Mouse (Mus musculus) intestine, embryonic 14.5 days (tissue): ENCODE results near the gene Medag. TPM values are rescaled to one million over a fixed set of nuclear protein-coding genes. Genes with fewer than 3 reads are reported as not detected.

Experiments used
- ATAC-seq: fragments of 200-750 bp; cut with Nextera tagmentation; replicated peaks from 2 replicates; pipeline ENCODE4 v1.8.0; 2017; ENCODE audit warnings: low read depth, moderate number of reproducible peaks, moderate TSS enrichment, moderate library complexity; ENCODE audit not compliant: low FRiP score, low TSS enrichment
- DNase-seq: peaks from one replicate; pipeline ENCODE4 v3.0.0-alpha.2; 2018; ENCODE audit warnings: low spot score
- H3K27ac ChIP-seq: fragments of 300-500 bp; sonication (generic); 2 replicates; pipeline ENCODE4 v1.5.1; 2014; ENCODE audit warnings: low read depth, mild to moderate bottlenecking, control low read depth
- H3K27me3 ChIP-seq: fragments of 300-500 bp; sonication (generic); replicated peaks from 2 replicates; pipeline ENCODE4 v1.6.1; 2014; ENCODE audit warnings: low read length, control low read depth; ENCODE audit not compliant: control insufficient read depth, insufficient read depth
- H3K36me3 ChIP-seq: fragments of 300-500 bp; sonication (generic); 2 replicates; pipeline ENCODE4 v1.6.1; 2014; ENCODE audit warnings: low read length, control low read depth; ENCODE audit not compliant: control insufficient read depth, insufficient read depth
- H3K4me1 ChIP-seq: fragments of 300-500 bp; sonication (generic); replicated peaks from 2 replicates; pipeline ENCODE4 v1.6.1; 2014; ENCODE audit warnings: low read length, control low read depth, mixed read lengths; ENCODE audit not compliant: control insufficient read depth, insufficient read depth
- H3K4me2 ChIP-seq: fragments of 300-500 bp; sonication (generic); 2 replicates; pipeline ENCODE4 v1.6.1; 2014; ENCODE audit warnings: low read length
- H3K4me3 ChIP-seq: fragments of 300-500 bp; sonication (generic); 2 replicates; pipeline ENCODE4 v1.5.1; 2014; ENCODE audit warnings: low read depth, low read length, control low read depth, mixed read lengths
- H3K9ac ChIP-seq: fragments of 300-500 bp; sonication (generic); 2 replicates; pipeline ENCODE4 v1.6.1; 2014; ENCODE audit warnings: mild to moderate bottlenecking, low read length
- H3K9me3 ChIP-seq: fragments of 300-500 bp; sonication (generic); 2 replicates; pipeline ENCODE4 v1.6.1; 2016; ENCODE audit warnings: low read length, control low read depth; ENCODE audit not compliant: control insufficient read depth
- WGBS: fragments of 180-500 bp; shearing (Covaris S2); extraction: QIAGEN DNeasy Blood & Tissue Kit; methylation state at CpG from one replicate; pipeline ENCODE4 v1.1.7; 2014; 5-methylcytosine and 5-hydroxymethylcytosine counted together
- polyA plus RNA-seq: library from polyadenylated mRNA; unstranded; fragments of >200 nt; fragmentation: Nextera tagmentation; extraction: Ambion mirVana; gene quantifications from 2 replicates; pipeline ENCODE4 v1.2.1, GENCODE M21; 2014

Gene Medag
- polyA plus RNA-seq, 1 experiment from 2014 or later, result 2.2 TPM

DNA sequence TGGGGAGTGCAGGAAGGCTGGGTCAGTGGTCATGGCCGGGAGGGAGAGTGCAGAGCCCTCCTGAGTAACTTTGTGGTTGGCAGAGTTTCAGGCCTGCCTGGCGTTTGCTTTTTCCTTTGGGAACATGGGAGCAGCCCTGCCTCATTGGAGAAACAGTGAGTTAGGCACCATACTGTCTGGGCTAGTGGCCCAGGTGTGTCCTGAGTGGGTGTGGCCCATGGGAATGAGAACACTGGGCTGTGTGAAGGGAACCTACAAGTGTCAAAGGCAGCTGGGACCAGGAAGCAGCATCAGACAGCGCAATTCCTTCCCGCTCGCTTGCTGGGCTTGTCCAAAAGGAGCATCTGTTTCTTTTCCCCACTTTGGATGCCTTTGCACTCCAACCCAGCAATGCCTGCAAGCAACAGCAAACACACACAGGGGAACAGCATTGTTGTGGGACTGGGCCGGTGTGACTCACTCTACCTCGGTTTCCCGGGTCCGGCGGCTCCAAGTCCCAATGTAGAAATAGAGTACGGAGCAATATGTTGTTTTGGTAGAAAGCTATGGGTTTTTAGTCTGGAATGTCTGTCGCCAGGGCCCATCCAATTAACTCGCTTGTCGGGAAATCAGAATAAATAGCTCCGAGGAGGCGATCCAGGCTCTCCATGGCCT, 32.3 kb upstream of the Medag start:
- H3K9ac ChIP-seq, result no peak overlapping the region
- H3K9me3 ChIP-seq, result no peaks in the 10 kb centered on the region
- ATAC-seq (no peak), DNase-seq (no peak)
- no peak overlapping the region for H3K4me2 ChIP-seq
- H3K27ac ChIP-seq, result no peak overlapping the region; the same call in 1 of the 2 replicates
- H3K36me3 ChIP-seq, result no peaks in the 10 kb centered on the region
- whole genome bisulfite sequencing, result 82% methylated on average over 16 of the region's 16 CpGs
- H3K4me1 ChIP-seq, result peaks cover 33% of the 10 kb centered on the region
- H3K27me3 ChIP-seq, result no peaks in the 10 kb centered on the region
- no peak overlapping the region for H3K4me3 ChIP-seq

- H3K4me3 ChIP-seq, result no peak overlapping the region
- H3K27me3 ChIP-seq, result no peaks in the 10 kb centered on the region
- 96% methylated on average over 8 of the region's 8 CpGs for WGBS
- H3K9me3 ChIP-seq, result no peaks in the 10 kb centered on the region
- H3K4me2 ChIP-seq, result no peak overlapping the region
- DNase-seq (no peak), ATAC-seq (no peak)
- H3K9ac ChIP-seq, result no peak overlapping the region
- no peak overlapping the region for H3K27ac ChIP-seq
- peaks cover 33% of the 10 kb centered on the region for H3K4me1 ChIP-seq
- no peaks in the 10 kb centered on the region for H3K36me3 ChIP-seq
These were observed 31.7 kb upstream of the Medag start for GRCm38 (mm10) chr5:149379861-149380260.

GRCm38 (mm10) chr5:149380388-149380916, 31.1 kb upstream of the Medag start:
- H3K27ac ChIP-seq, result no peak overlapping the region
- no peaks in the 10 kb centered on the region for H3K27me3 ChIP-seq
- no peak overlapping the region for H3K9ac ChIP-seq
- ATAC-seq (no peak), DNase-seq (no peak)
- H3K4me3 ChIP-seq, result no peak overlapping the region
- H3K36me3 ChIP-seq, result no peaks in the 10 kb centered on the region
- H3K4me2 ChIP-seq, result no peak overlapping the region
- WGBS, result 49% methylated on average over 8 of the region's 8 CpGs
- H3K4me1 ChIP-seq, result peaks cover 33% of the 10 kb centered on the region
- H3K9me3 ChIP-seq, result no peaks in the 10 kb centered on the region

DNA sequence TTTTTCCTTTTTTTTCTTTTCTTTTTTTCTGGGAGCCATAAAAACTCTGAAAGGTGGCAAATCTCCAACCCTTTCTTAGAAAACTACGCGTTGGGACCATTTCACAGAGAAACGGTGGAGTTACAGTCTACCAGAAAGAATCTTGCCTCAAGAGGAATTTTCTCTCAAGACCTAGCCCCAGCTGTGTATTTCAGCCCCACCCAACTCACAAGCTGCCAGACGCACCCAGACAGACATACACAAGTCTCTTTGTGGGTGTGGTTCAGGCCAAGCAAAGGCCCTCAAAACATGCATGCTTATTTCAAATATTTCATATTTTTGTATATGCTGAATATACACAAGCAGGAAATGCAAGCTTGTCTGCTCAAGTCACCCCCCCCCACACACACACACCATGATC, 29.6 kb upstream of the Medag start:
- no peaks in the 10 kb centered on the region for H3K9me3 ChIP-seq
- H3K9ac ChIP-seq, result no peak overlapping the region
- H3K36me3 ChIP-seq, result no peaks in the 10 kb centered on the region
- no peak for ATAC-seq
- no peak overlapping the region for H3K27ac ChIP-seq
- no peak overlapping the region for H3K4me3 ChIP-seq
- peaks cover 21% of the 10 kb centered on the region for H3K4me1 ChIP-seq
- no peaks in the 10 kb centered on the region for H3K27me3 ChIP-seq
- DNase-seq, result no peak
- no peak overlapping the region for H3K4me2 ChIP-seq
- 63% methylated on average over 4 of the region's 4 CpGs for WGBS

DNA sequence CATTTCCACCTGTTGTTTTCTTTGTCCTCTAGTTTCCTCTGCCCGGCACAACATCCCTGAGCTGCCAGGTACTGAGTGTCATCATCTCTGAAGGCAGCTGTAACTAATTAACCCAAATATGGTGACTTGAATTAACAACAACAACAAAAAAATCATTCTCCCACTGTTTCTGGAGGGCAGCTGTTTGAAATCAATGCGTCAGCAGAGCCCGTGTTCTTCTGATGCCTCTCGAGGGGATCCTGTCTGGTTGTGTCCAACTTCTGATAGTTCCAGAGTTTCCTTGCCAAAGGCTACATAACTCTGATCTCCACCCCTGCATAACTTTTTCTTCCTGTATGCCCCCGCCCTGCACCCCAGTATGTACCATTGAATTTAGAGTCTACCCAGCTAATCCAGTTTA, 28.9 kb upstream of the Medag start:
- ATAC-seq, result no peak
- no peaks in the 10 kb centered on the region for H3K9me3 ChIP-seq
- H3K4me1 ChIP-seq, result peaks cover 15% of the 10 kb centered on the region
- H3K27me3 ChIP-seq, result no peaks in the 10 kb centered on the region
- H3K4me3 ChIP-seq, result no peak overlapping the region
- H3K4me2 ChIP-seq, result no peak overlapping the region
- no peak overlapping the region for H3K27ac ChIP-seq
- 83% methylated on average over 5 of the region's 5 CpGs for WGBS
- no peak for DNase-seq
- H3K36me3 ChIP-seq, result no peaks in the 10 kb centered on the region
- no peak overlapping the region for H3K9ac ChIP-seq

DNA sequence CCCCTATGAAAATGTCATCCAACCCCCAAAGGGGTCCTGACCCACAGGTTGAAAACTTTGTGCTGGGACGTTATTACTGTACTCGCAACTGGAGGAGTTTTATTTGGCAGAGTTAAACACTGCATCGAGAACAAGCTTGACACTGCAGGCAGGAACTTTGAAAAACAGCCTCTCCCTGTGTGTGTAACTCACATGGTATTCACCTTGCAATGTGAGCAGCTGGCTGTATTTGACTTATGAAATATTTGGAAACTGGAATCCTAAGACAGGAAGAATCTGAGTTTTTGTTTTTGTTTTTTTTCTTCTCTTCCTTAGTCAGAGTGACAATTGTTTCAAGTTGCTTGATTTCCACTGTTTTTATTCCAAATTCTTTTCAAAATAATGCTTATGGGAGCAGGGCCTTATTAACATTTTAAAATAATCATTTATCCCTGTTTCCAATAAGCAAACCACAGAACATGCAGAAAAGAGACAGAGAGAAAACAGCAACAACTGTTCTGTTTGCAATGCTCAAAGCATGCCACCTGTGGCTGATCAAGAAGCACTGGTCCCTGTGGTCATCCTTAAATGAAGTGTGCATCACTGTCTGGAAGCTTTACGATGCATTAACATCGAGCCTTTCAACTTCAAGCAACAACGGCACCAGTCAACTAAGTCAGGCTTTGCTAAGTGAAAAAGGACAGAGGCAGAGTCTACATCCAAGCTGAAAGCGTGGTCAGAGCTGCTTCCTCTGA, 26.2 kb upstream of the Medag start:
- WGBS, result 78% methylated on average over 7 of the region's 7 CpGs
- peaks cover 11% of the 10 kb centered on the region; the same call in 1 of the 2 replicates for H3K4me1 ChIP-seq
- no peak overlapping the region for H3K27ac ChIP-seq
- DNase-seq (no peak), ATAC-seq (no peak)
- H3K9ac ChIP-seq, result no peak overlapping the region
- H3K4me3 ChIP-seq, result no peak overlapping the region
- no peak overlapping the region for H3K4me2 ChIP-seq
- no peaks in the 10 kb centered on the region for H3K36me3 ChIP-seq
- no peaks in the 10 kb centered on the region for H3K27me3 ChIP-seq
- H3K9me3 ChIP-seq, result no peaks in the 10 kb centered on the region

DNA sequence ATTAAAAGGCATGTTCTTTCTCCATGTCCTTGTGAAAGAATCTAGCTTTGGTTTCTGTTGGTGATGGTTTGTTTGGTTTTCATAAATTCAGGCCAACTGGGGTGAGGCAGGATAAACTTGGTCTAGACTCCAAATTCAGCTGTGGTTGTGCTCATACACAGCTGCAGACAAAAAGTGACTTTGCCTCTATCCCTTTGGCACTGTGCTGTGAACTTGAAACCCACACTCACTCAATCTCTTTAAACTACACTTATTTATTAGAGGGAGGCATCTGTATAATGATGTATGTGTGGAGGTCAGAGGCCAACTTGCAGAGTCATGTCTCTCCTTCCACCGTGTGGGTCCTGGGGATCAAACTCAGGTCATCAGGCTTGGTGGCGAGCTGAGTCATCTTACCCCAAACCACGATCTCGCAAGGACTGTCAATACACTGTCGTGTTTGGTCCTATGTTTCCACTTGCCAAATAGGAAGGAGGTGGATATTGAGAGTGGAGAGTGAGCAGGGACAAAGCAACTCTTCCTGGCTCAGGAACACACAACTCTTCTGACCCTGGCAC, 25.2 kb upstream of the Medag start:
- H3K27me3 ChIP-seq, result no peaks in the 10 kb centered on the region
- H3K27ac ChIP-seq, result no peak overlapping the region
- DNase-seq (no peak), ATAC-seq (no peak)
- no peaks in the 10 kb centered on the region for H3K36me3 ChIP-seq
- 68% methylated on average over 5 of the region's 5 CpGs for WGBS
- peaks cover 15% of the 10 kb centered on the region for H3K4me1 ChIP-seq
- no peaks in the 10 kb centered on the region for H3K9me3 ChIP-seq
- no peak overlapping the region for H3K4me2 ChIP-seq
- H3K9ac ChIP-seq, result no peak overlapping the region
- H3K4me3 ChIP-seq, result no peak overlapping the region

GRCm38 (mm10) chr5:149388947-149389346, 22.6 kb upstream of the Medag start:
- Histone ChIP-seq H3K27ac (peak overlapping the region; percentile 51; the same call in 1 of the 2 replicates), H3K36me3 (no peaks in the 10 kb centered on the region), H3K9me3 (0 out of 2 replicates have a peak, but pooled peaks cover 4% of the 10 kb centered on the region), H3K4me2 (no peak overlapping the region), H3K4me3 (no peak overlapping the region), H3K9ac (no peak overlapping the region), H3K27me3 (no peaks in the 10 kb centered on the region), H3K4me1 (peaks cover 18% of the 10 kb centered on the region)
- DNase-seq, result no peak
- ATAC-seq, result no peak
- 75% methylated on average over 5 of the region's 5 CpGs for WGBS
